Comparison of ENCODE assay signal across 10 mouse cellular contexts in the genomic region with DNA sequence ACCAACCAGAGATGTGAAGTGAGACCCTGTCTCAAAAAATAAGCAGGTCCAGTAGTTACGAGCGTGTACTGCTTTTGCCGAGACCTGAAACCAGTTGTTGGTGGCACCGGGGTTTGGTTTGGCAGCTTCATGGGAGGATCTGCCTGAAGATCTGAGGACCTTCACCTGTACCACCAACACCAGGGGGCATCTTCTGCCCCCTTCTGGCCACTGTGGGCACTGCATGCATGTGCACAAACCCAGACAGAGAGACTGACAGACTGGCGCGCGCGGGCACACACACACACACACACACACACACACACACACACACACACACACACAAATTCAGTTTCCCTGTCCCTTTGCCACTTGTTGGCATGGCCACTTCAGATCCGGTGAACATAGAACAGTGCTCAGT. TPM values are rescaled to one million over a fixed set of nuclear protein-coding genes. Genes with fewer than 3 reads are reported as not detected.
DNase-seq lines count a peak whose midpoint lies in the region; TF ChIP-seq lines count a peak whose summit lies in the region.
"Had no signal": no experiment of that assay in that cellular context is flagged by ENCODE, and none has a peak within 500 bp of the region (broad histone marks: within the 10 kb centered on the region; RNA-seq: fewer than 3 reads in every experiment).

No protein-coding gene starts in this region.

- no peak overlapping the region for H3K27ac ChIP-seq in gastrocnemius, adult 2 months

- peak; percentile 59 for TF ChIP-seq CTCF in gastrocnemius, adult 2 months (IDR thresholded peaks at IDR 0.05)

- DNase-seq in gastrocnemius, adult 2 months, result peak; percentile 66
- DNase-seq in gastrocnemius, postnatal 14 days, result no peak
- peak; percentile 56 for DNase-seq in retina, postnatal 1 day
- no peak for DNase-seq in retina, embryonic 14.5 days (ENCODE audit: low spot score)
- peak; percentile 54 to 72 for DNase-seq in cerebellum, postnatal 25 days
- peak; percentile 55 for DNase-seq in testis, postnatal 14 days (ENCODE audit: low spot score)
- DNase-seq in layer of hippocampus, adult 11-12 months (ENCODE audit: low spot score), result no peak
- DNase-seq in urinary bladder, adult 18-20 months (ENCODE audit: low spot score in 2 of 2), result no peak

- intact Hi-C loops in gastrocnemius, adult 2 months (cut with DNase I), result loop anchor here (1.0 kb wide), 1 partner anchor 15 kb away; no protein-coding TSS in a partner anchor
- intact Hi-C loops in gastrocnemius, postnatal 14 days (cut with DNase I; ENCODE audit: low total_unique reads), result no loop called here

- no peak overlapping the region for H3K4me3 ChIP-seq in gastrocnemius, adult 2 months

RNA-seq across cellular contexts. Expression of a gene that starts 2.5 kb away (rescaled TPM):
- total RNA-seq in gastrocnemius, adult 2 months (2021), result 10 to 100 TPM; 31.9 to 32.1 TPM
- total RNA-seq in gastrocnemius, postnatal 14 days (2021), result 10 to 100 TPM; 22.1 to 25.5 TPM

RNA-seq across cellular contexts. Expression of a gene that starts 10.1 kb away (rescaled TPM):
- total RNA-seq in gastrocnemius, adult 2 months (2021), result 100 to 1,000 TPM; 265 to 336 TPM
- 100 to 1,000 TPM; 241 to 257 TPM for total RNA-seq in gastrocnemius, postnatal 14 days (2021)

RNA-seq across cellular contexts. Expression of a gene that starts 19.0 kb away (rescaled TPM):
- total RNA-seq in gastrocnemius, adult 2 months (2021), result not detected
- not detected for total RNA-seq in gastrocnemius, postnatal 14 days (2021)
- total RNA-seq: adrenal gland, adult 18-20 months; megakaryocyte progenitor cell, adult 5-6 weeks had no signal

RNA-seq across cellular contexts. Expression of a gene that starts 20.9 kb away (rescaled TPM):
- 1 to 10 TPM in 1 of 2 experiments, under 1 TPM in 1; 0.89 to 2.3 TPM for total RNA-seq in gastrocnemius, adult 2 months (2021)
- total RNA-seq in gastrocnemius, postnatal 14 days (2021), result 1 to 10 TPM; 3.1 to 3.8 TPM

RNA-seq across cellular contexts. Expression of a gene that starts 44.7 kb away (rescaled TPM):
- not detected for total RNA-seq in gastrocnemius, adult 2 months (2021)
- not detected for total RNA-seq in gastrocnemius, postnatal 14 days (2021)
- total RNA-seq: adrenal gland, adult 18-20 months had no signal

Comparison
In these comparisons a context has a peak if more than half of its experiments do, and no peak if none do; other contexts are left out.
1. DNase-seq: peak in gastrocnemius, adult 2 months (single experiment), retina, postnatal 1 day (single experiment), cerebellum, postnatal 25 days (2 of 2) and testis, postnatal 14 days (single experiment); none in gastrocnemius, postnatal 14 days (single experiment), retina, embryonic 14.5 days (single experiment), layer of hippocampus, adult 11-12 months (single experiment) and urinary bladder, adult 18-20 months (0 of 2).